Mouse (Mus musculus): ENCODE results near the gene Samd1. TPM values are rescaled to one million over a fixed set of nuclear protein-coding genes. Genes with fewer than 3 reads are reported as not detected.

Gene Samd1
- polyA plus RNA-seq (2016; fragmentation: Nextera tagmentation; extraction: Ambion mirVana) = 8.5 and 8.7 TPM in 2 replicates

- ATAC-seq = no peak
- WGBS (ENCODE audit: insufficient replicate concordance) = 0% methylated on average over 49 of the region's 112 CpGs
- H3K4me3 ChIP-seq = peak within 1 kb of the TSS; percentile 89
- no peaks in the 10 kb centered on the region for H3K9me3 ChIP-seq (replicated peaks)
- peak within 1 kb of the TSS; percentile 97 for H3K4me2 ChIP-seq
- peak within 1 kb of the TSS; percentile 95 for H3K27ac ChIP-seq
- peaks cover 60% of the 10 kb centered on the region for H3K4me1 ChIP-seq
- peaks cover 59% of the 10 kb centered on the region for H3K36me3 ChIP-seq
- no peaks in the 10 kb centered on the region for H3K27me3 ChIP-seq (replicated peaks)
- H3K9ac ChIP-seq = peak within 1 kb of the TSS; percentile 94
Observed at GRCm38 (mm10) chr8:83997511-83998141, at the start of gene Samd1. Gene Samd1 (plus strand): TSS chr8:83997672.

- peaks cover 31% of the 10 kb centered on the region for H3K4me1 ChIP-seq
- H3K27ac ChIP-seq = no peak overlapping the region
- H3K36me3 ChIP-seq = peaks cover 18% of the 10 kb centered on the region
- peak overlapping the region; percentile 94 for H3K4me2 ChIP-seq
- no peaks in the 10 kb centered on the region for H3K9me3 ChIP-seq (replicated peaks)
- peaks cover 9% of the 10 kb centered on the region; the same call in 1 of the 2 replicates for H3K27me3 ChIP-seq (replicated peaks)
- no peak for ATAC-seq
- H3K4me3 ChIP-seq = peak overlapping the region; percentile 85
- WGBS (ENCODE audit: insufficient replicate concordance) = 2% methylated on average over 14 of the region's 14 CpGs
- peak overlapping the region; percentile 18; the same call in 1 of the 2 replicates for H3K9ac ChIP-seq
Observed at GRCm38 (mm10) chr8:83954749-83955105, 42.7 kb upstream of the Samd1 start.

GRCm38 (mm10) chr8:83955106-83955957, 42.1 kb upstream of the Samd1 start, which contains the start of the genes Gm10644 and Asf1b:
Gene Gm10644 (minus strand): TSS chr8:83955205.
Gene Asf1b (plus strand): TSS chr8:83955507.
- peak within 1 kb of the TSS; percentile 78 for H3K27ac ChIP-seq
- H3K4me3 ChIP-seq = peak within 1 kb of the TSS; percentile 85
- H3K36me3 ChIP-seq = peaks cover 24% of the 10 kb centered on the region
- under 1% methylated on average over 75 of the region's 75 CpGs for WGBS (ENCODE audit: insufficient replicate concordance)
- peaks cover 31% of the 10 kb centered on the region for H3K4me1 ChIP-seq
- H3K9ac ChIP-seq = peak within 1 kb of the TSS; percentile 85
- H3K27me3 ChIP-seq (replicated peaks) = 0 out of 2 replicates have a peak, but pooled peaks cover 9% of the 10 kb centered on the region
- peak within 1 kb of the TSS; percentile 94 for H3K4me2 ChIP-seq
- peak; percentile 99 for ATAC-seq
- H3K9me3 ChIP-seq (replicated peaks) = no peaks in the 10 kb centered on the region

GRCm38 (mm10) chr8:83955958-83956218, 41.6 kb upstream of the Samd1 start:
- Histone ChIP-seq H3K27me3 (replicated peaks) (0 out of 2 replicates have a peak, but pooled peaks cover 9% of the 10 kb centered on the region), H3K4me2 (peak overlapping the region; percentile 94), H3K27ac (peak overlapping the region; percentile 78), H3K4me1 (peaks cover 31% of the 10 kb centered on the region), H3K36me3 (peaks cover 29% of the 10 kb centered on the region), H3K9ac (peak overlapping the region; percentile 85), H3K4me3 (peak overlapping the region; percentile 85), H3K9me3 (replicated peaks) (no peaks in the 10 kb centered on the region)
- 2% methylated on average over 15 of the region's 15 CpGs for WGBS (ENCODE audit: insufficient replicate concordance)
- ATAC-seq = no peak

- peaks cover 31% of the 10 kb centered on the region for H3K4me1 ChIP-seq
- WGBS (ENCODE audit: insufficient replicate concordance) = 29% methylated on average over 1 of the region's 1 CpGs
- 0 out of 2 replicates have a peak, but pooled peaks cover 9% of the 10 kb centered on the region for H3K27me3 ChIP-seq (replicated peaks)
- peak overlapping the region; percentile 85 for H3K9ac ChIP-seq
- peak overlapping the region; percentile 78; the same call in 1 of the 2 replicates for H3K27ac ChIP-seq
- no peak for ATAC-seq
- no peaks in the 10 kb centered on the region for H3K9me3 ChIP-seq (replicated peaks)
- peak overlapping the region; percentile 94 for H3K4me2 ChIP-seq
- peaks cover 29% of the 10 kb centered on the region for H3K36me3 ChIP-seq
- peak overlapping the region; percentile 85 for H3K4me3 ChIP-seq
Observed at GRCm38 (mm10) chr8:83956789-83957188, 40.7 kb upstream of the Samd1 start.

GRCm38 (mm10) chr8:83964015-83964765, 33.3 kb upstream of the Samd1 start:
- no peak overlapping the region for H3K4me2 ChIP-seq
- no peaks in the 10 kb centered on the region for H3K9me3 ChIP-seq (replicated peaks)
- H3K36me3 ChIP-seq = peaks cover 79% of the 10 kb centered on the region
- no peak overlapping the region for H3K9ac ChIP-seq
- H3K4me1 ChIP-seq = no peaks in the 10 kb centered on the region
- H3K27ac ChIP-seq = no peak overlapping the region
- 83% methylated on average over 5 of the region's 5 CpGs for WGBS (ENCODE audit: insufficient replicate concordance)
- ATAC-seq = no peak
- no peaks in the 10 kb centered on the region for H3K27me3 ChIP-seq (replicated peaks)
- no peak overlapping the region for H3K4me3 ChIP-seq

- Histone ChIP-seq H3K27ac (no peak overlapping the region), H3K9ac (no peak overlapping the region), H3K36me3 (peaks cover 85% of the 10 kb centered on the region), H3K4me2 (no peak overlapping the region), H3K9me3 (replicated peaks) (no peaks in the 10 kb centered on the region), H3K4me3 (no peak overlapping the region), H3K4me1 (peaks cover 19% of the 10 kb centered on the region), H3K27me3 (replicated peaks) (no peaks in the 10 kb centered on the region)
- 90% methylated on average over 7 of the region's 7 CpGs for WGBS (ENCODE audit: insufficient replicate concordance)
- ATAC-seq = no peak
Observed at GRCm38 (mm10) chr8:83967701-83968100, 29.8 kb upstream of the Samd1 start.

- peak overlapping the region; percentile 86; the same call in 1 of the 2 replicates for H3K9ac ChIP-seq
- H3K4me1 ChIP-seq = peaks cover 41% of the 10 kb centered on the region
- H3K27ac ChIP-seq = peak overlapping the region; percentile 81; the same call in 1 of the 2 replicates
- H3K36me3 ChIP-seq = peaks cover 55% of the 10 kb centered on the region
- peak overlapping the region; percentile 100; the same call in 1 of the 2 replicates for H3K4me2 ChIP-seq
- H3K4me3 ChIP-seq = no peak overlapping the region; the same call in 1 of the 2 replicates
- no peaks in the 10 kb centered on the region for H3K27me3 ChIP-seq (replicated peaks)
- no peak for ATAC-seq
- H3K9me3 ChIP-seq (replicated peaks) = no peaks in the 10 kb centered on the region
- WGBS (ENCODE audit: insufficient replicate concordance) = 83% methylated on average over 4 of the region's 4 CpGs
Observed at GRCm38 (mm10) chr8:83971121-83971520, 26.4 kb upstream of the Samd1 start.

- Histone ChIP-seq H3K4me1 (peaks cover 45% of the 10 kb centered on the region), H3K4me3 (peak overlapping the region; percentile 90), H3K9ac (peak overlapping the region; percentile 86), H3K36me3 (peaks cover 49% of the 10 kb centered on the region), H3K4me2 (peak overlapping the region; percentile 100), H3K27ac (peak overlapping the region; percentile 81), H3K27me3 (replicated peaks) (no peaks in the 10 kb centered on the region), H3K9me3 (replicated peaks) (no peaks in the 10 kb centered on the region)
- 78% methylated on average over 6 of the region's 6 CpGs for WGBS (ENCODE audit: insufficient replicate concordance)
- ATAC-seq = no peak
Observed at GRCm38 (mm10) chr8:83971661-83972060, 25.8 kb upstream of the Samd1 start.

GRCm38 (mm10) chr8:83972150-83973120, 25.0 kb upstream of the Samd1 start, which contains the start of gene Prkaca:
Gene Prkaca (plus strand): TSS chr8:83972993.
- H3K27me3 ChIP-seq (replicated peaks) = no peaks in the 10 kb centered on the region
- peak within 1 kb of the TSS; percentile 100 for H3K4me2 ChIP-seq
- H3K9ac ChIP-seq = peak within 1 kb of the TSS; percentile 89
- H3K4me3 ChIP-seq = peak within 1 kb of the TSS; percentile 90
- peaks cover 52% of the 10 kb centered on the region for H3K4me1 ChIP-seq
- peak; percentile 99 for ATAC-seq
- WGBS (ENCODE audit: insufficient replicate concordance) = 1% methylated on average over 74 of the region's 94 CpGs
- H3K9me3 ChIP-seq (replicated peaks) = no peaks in the 10 kb centered on the region
- H3K36me3 ChIP-seq = peaks cover 42% of the 10 kb centered on the region
- H3K27ac ChIP-seq = peak within 1 kb of the TSS; percentile 81

Data from liver, embryonic 12.5 days (tissue).